Mouse (Mus musculus) neutrophil, adult 5-6 weeks (primary cell): ENCODE data around the gene Tatdn3. TPM values are rescaled to one million over a fixed set of nuclear protein-coding genes. Genes with fewer than 3 reads are reported as not detected.

Source experiments
- ATAC-seq: fragments of 151-379, 151-347 bp; 2 replicates; pipeline ENCODE4 v1.8.0; 2017; ENCODE audit warnings: mild to moderate bottlenecking, moderate TSS enrichment; ENCODE audit not compliant: insufficient number of reproducible peaks, poor library complexity, low FRiP score, severe bottlenecking; ENCODE audit errors: extremely low read depth
- total RNA-seq: library from RNA; stranded (forward); fragments of 200-1000 nt; gene quantifications from 2 replicates; pipeline ENCODE4 v1.2.3, GENCODE M21; 2017

The Tatdn3 gene
- total RNA-seq, 1 experiment from 2014 or later, result 10.2 TPM

DNA sequence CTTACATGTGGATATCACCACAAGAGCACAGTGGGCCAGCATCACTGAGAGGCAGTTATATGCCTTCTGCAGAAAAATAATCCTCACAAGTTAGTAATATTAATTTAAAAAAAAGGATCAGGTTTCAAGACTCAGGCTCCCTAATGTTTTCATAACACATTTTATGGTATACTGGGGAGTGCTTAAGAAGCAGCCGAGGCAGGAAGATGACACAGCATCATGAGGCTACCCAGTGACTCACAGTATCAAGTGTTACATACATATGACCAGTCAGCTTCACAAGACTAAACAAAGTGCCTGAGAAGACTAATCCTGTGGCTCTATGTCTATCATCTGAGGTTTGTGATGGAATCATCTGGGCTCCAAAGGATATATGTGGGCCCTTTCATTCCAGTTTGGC, 64.7 kb downstream of the Tatdn3 start:
- ATAC-seq, result no peak

- no peak for ATAC-seq
Measured at GRCm38 (mm10) chr1:190996346-190996877, 66.3 kb downstream of the Tatdn3 start.

Other genes with a start within 250 kb of the Tatdn3 start
- gene Rps6kc1, start 151.2 kb downstream of the Tatdn3 start, total RNA-seq, result 11.5 and 16.9 TPM in 2 replicates
- 53.8 and 62.5 TPM in 2 replicates for gene Angel2, start 137.8 kb downstream of the Tatdn3 start, total RNA-seq
- gene Vash2, start 83.6 kb downstream of the Tatdn3 start, total RNA-seq, result 0.23 TPM in 1 of 2 replicates, not detected in the other
- 48.7 and 55.7 TPM in 2 replicates for gene Flvcr1, start 36.8 kb downstream of the Tatdn3 start, total RNA-seq
- gene Spata45, start 26.3 kb downstream of the Tatdn3 start, total RNA-seq, result not detected in 2 replicates
- 0.93 and 1.4 TPM in 2 replicates for gene Nsl1, start 80 bp upstream of the Tatdn3 start, total RNA-seq
- 1.7 and 3.1 TPM in 2 replicates for gene Batf3, start 34.9 kb upstream of the Tatdn3 start, total RNA-seq
- 10.4 and 13.8 TPM in 2 replicates for gene Fam71a, start 101.9 kb upstream of the Tatdn3 start, total RNA-seq
- 120 and 181 TPM in 2 replicates for gene Atf3, start 155.1 kb upstream of the Tatdn3 start, total RNA-seq